Mouse (Mus musculus) lung, adult 2 months (tissue): Measurements from ENCODE around the gene Cacna2d3. TPM values are rescaled to one million over a fixed set of nuclear protein-coding genes. Genes with fewer than 3 reads are reported as not detected.

Source experiments
- DNase-seq: peaks from one replicate; pipeline ENCODE4 v3.0.0; 2022
- H3K4me1 ChIP-seq: fragments of 200-500 bp; 2 replicates; pipeline ENCODE4 v1.6.1; 2011; ENCODE audit warnings: low read length; ENCODE audit not compliant: control insufficient read depth, insufficient read depth
- H3K4me3 ChIP-seq: fragments of 200-500 bp; replicated peaks from 2 replicates; pipeline ENCODE3; 2011; ENCODE audit warnings: low read depth, mild to moderate bottlenecking, control low read depth, low read length; ENCODE audit errors: extremely low read depth
- CTCF ChIP-seq: fragments of 200-500 bp; IDR thresholded peaks from 2 replicates; pipeline ENCODE4 v1.5.1; 2011; ENCODE audit warnings: mild to moderate bottlenecking, low read length, control low read depth; ENCODE audit not compliant: insufficient read depth
- POLR2A ChIP-seq: fragments of 200-500 bp; IDR thresholded peaks from 2 replicates; pipeline ENCODE4 v1.6.1; 2011; ENCODE audit warnings: low read depth, mild to moderate bottlenecking, control low read depth, low read length, borderline replicate concordance; ENCODE audit errors: extremely low read depth
- WGBS: fragments of 180-500 bp; shearing (Covaris S2); methylation state at CpG from one replicate; pipeline ENCODE4 v1.1.7; 2018; 5-methylcytosine and 5-hydroxymethylcytosine counted together
- polyA plus RNA-seq: library from polyadenylated mRNA; depleted of rRNA; stranded (reverse); fragments of >200 nt; gene quantifications from 2 replicates; pipeline ENCODE4 v1.2.3, GENCODE M21; 2012

Cacna2d3 gene
- polyA plus RNA-seq, 1 experiment, result 0.38 TPM

DNA sequence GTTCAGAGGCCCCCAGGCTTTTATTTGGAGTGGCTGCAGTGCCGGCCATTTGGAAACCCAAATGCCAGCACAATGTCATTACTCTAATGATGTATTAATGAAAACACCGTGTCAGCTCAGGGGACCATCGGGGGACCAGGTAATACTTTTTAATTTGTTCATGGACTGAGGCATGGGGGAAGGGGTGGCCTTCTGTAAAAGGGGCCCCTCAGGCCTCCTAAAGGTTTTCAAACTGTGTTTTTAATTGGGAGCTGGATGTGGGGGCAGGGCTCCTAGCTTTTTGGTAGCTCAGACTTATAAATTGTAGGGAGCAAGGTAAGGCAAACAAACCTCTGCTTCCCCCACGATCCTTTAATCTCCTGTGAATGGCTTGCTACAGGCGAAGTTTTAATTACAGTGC lies 749.0 kb downstream of the Cacna2d3 start:
- Histone ChIP-seq H3K4me3 (no peak overlapping the region), H3K4me1 (no peaks in the 10 kb centered on the region)
- 61% methylated on average over 5 of the region's 5 CpGs for WGBS
- TF ChIP-seq POLR2A (no peak), CTCF (no peak)
- no peak for DNase-seq

DNA sequence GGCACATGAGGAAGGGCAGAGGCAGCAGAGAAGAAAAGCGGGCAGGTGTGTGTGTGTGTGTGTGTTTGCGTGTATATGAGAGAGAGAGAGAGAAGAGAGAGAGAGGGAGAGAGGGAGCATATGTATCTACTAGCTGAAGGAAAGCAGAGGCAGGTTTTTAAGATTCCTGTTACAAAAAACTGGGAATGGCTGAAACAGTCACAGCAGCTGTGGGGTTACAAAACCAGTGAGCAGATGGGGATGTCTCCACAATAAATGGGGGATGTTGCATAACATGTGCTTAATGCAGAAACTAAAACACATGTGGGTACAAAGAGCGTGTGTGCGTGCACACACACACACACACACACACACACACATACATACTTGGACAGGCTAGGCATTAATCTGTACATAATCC lies 752.4 kb downstream of the Cacna2d3 start:
- no peak for DNase-seq
- 84% methylated on average over 4 of the region's 4 CpGs for WGBS
- TF ChIP-seq CTCF (no peak), POLR2A (no peak)
- H3K4me3 ChIP-seq, result no peak overlapping the region
- no peaks in the 10 kb centered on the region for H3K4me1 ChIP-seq

DNA sequence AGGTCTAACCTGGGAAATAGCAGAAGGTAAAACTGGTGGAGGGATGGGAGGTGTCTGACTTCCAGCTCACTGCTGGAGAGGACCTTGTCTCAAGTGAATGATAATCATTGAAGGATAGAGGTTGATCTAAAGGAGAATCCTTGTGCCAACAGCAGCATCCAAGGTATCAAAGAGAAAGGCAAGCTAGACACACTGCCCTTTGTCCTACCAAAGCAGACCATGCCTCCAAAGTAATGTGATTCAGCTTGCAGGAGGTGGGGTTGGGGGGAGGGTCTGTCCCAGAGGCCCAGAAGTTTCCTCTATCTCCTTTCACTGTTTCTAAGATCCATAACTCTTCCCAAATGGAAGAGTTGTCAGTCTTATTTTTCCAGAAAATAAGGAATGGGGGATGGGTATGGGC lies 754.8 kb downstream of the Cacna2d3 start:
- Histone ChIP-seq H3K4me1 (no peaks in the 10 kb centered on the region), H3K4me3 (no peak overlapping the region)
- no peak for DNase-seq
- TF ChIP-seq CTCF (no peak), POLR2A (no peak)

DNA sequence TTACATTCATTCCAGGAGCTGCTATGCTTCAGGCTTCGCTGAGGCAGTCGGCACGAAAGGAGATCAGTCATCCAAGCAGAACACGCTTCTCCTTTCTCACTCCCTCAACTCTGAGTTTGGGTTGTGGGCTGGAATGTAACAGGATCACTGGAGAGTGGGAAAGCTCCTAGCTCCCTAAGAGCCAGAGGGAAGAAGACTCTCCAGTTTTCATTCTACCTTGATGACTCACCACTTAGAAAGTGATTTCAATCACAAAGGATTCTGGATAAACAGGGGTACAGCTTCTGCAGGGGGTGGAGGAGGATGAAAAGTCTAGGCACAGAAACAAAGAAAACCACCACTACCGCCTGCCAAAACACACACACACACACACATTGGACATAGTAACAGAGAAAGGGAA lies 760.3 kb downstream of the Cacna2d3 start:
- Histone ChIP-seq H3K4me3 (no peak overlapping the region), H3K4me1 (no peaks in the 10 kb centered on the region)
- no peak for DNase-seq
- WGBS, result 77% methylated on average over 5 of the region's 5 CpGs
- TF ChIP-seq POLR2A (no peak), CTCF (no peak)

DNA sequence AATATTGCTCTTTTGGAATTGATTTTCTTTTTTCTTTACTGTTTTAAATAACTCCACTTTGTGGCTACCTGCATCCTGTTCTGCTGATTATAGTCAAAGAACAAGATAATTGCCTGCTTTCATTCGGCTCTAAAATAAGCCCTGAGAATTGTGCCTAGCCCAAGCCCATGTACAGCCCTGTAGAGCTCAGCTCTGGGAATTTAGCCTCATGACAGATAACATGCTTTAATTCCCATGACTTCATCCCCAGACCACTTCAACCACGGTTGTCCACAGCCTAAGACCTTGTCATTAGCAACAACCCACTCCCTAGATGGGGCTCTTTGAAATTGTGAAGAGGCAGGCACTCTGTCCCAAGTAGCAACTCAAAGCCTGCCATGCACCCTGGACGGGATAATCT lies 762.6 kb downstream of the Cacna2d3 start:
- no peak overlapping the region for H3K4me3 ChIP-seq
- no peak for DNase-seq
- TF ChIP-seq POLR2A, result no peak
- no peak for TF ChIP-seq CTCF
- 45% methylated on average over 3 of the region's 3 CpGs for WGBS
- no peaks in the 10 kb centered on the region for H3K4me1 ChIP-seq

DNA sequence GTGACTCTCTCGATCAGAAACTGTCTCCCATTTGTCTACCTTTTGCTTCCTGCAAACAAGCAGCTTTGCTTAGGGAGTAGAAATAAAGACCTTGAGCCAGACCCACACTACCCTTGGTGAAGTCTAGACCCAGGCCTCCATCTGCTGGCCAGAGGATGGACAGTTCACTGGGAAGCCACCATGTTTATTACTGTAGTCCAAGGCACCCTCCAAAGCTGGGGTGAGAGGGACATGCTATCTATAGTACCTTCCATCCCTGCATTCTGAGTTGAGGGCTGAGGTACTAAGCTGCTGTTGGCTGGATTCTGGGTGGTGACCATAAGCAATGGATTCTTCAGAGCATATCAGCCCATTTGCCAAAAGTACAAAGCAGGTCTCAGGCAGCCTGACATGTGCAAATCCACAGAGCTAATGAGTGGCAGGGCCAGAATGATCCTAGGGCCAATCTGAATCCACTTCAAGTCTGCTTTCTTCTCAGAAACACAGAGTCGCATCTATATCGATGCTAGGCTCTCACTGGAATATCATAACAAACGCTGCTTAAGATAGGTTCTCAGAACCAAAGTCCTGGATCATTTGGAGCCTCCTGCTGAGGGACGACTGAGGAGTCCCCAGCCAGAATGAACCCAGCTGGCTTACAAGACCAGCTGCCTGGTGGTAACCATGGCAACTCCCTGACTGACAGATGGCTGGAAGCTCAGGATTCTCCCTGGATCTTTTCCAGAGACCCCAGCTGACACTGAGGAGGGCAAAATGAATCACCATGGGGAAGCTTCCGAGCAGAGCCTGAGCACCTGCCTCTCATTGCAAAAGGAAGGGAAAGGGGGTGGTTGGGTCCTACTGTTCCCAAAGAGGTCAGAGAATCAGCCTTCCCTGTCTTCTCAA lies 763.3 kb downstream of the Cacna2d3 start:
- no peak for TF ChIP-seq CTCF
- TF ChIP-seq POLR2A, result no peak
- H3K4me3 ChIP-seq, result no peak overlapping the region
- 26% methylated on average over 6 of the region's 6 CpGs for WGBS

DNA sequence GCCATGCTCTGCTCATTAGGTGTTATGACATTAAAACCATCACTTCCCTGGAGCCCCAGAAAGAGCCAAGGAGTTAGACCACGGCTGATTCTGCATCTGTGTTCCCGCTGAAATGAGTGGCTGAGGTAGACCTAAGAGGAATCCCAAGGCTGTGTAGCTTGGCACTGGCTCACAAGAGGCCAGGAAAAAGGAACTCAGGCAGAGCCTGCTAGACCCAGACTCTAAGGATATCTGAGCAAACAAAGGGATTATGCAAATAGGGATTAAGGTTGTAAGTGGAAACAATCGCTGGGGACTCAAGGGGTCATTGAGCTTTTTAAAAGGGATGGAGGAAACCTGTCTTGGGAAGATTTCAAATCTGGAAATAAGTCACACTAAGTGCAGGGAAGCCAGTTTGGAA lies 766.5 kb downstream of the Cacna2d3 start:
- 26% methylated on average over 3 of the region's 3 CpGs for WGBS
- Histone ChIP-seq H3K4me3 (no peak overlapping the region), H3K4me1 (no peaks in the 10 kb centered on the region)
- TF ChIP-seq CTCF, result no peak
- TF ChIP-seq POLR2A, result no peak
- DNase-seq, result no peak

More for the DNA sequence above, 763.3 kb downstream of the Cacna2d3 start:
- H3K4me1 ChIP-seq, result no peaks in the 10 kb centered on the region
- no peak for DNase-seq

DNA sequence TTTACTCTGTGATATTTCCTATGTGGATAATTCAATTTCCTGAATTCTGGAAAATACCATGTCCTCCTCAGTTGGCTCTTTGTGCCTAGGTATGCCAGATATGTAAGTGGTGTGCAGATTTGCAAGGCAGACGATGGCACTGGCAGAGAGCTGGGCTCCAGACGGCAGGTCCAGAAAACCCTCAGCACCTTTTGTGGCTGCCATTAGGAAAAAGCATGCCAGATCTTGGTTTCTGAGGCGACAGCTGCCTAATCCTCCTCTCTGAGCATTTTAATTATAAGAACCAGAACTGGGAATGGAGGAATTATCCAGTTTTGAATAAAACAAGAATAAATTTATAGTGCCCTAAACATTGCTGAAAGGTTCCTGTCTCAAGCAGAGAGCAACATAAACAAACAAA lies 767.1 kb downstream of the Cacna2d3 start:
- no peak for DNase-seq
- no peak for TF ChIP-seq POLR2A
- no peak for TF ChIP-seq CTCF
- WGBS, result 45% methylated on average over 3 of the region's 3 CpGs
- no peaks in the 10 kb centered on the region for H3K4me1 ChIP-seq
- H3K4me3 ChIP-seq, result no peak overlapping the region

DNA sequence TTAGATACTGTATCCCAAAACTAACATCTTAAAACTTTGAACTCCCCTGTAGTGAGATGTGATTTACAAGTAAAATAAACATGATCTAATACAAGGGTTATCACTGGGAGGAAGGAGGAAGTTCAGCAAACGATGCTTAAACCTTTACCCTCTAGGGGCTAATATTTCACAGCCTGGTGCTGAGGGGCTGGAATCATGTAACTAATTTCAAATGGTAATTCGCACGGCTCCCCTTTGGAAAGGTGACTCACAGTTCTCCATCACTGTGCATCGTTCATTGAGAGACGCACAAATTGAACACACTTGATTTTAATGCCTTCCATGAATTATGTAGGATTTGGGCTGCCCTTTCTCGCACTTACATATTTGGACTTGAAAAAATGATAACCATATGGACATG lies 767.6 kb downstream of the Cacna2d3 start:
- Histone ChIP-seq H3K4me1 (no peaks in the 10 kb centered on the region), H3K4me3 (no peak overlapping the region)
- no peak for DNase-seq
- TF ChIP-seq CTCF, result no peak
- TF ChIP-seq POLR2A, result no peak
- WGBS, result 51% methylated on average over 6 of the region's 6 CpGs

DNA sequence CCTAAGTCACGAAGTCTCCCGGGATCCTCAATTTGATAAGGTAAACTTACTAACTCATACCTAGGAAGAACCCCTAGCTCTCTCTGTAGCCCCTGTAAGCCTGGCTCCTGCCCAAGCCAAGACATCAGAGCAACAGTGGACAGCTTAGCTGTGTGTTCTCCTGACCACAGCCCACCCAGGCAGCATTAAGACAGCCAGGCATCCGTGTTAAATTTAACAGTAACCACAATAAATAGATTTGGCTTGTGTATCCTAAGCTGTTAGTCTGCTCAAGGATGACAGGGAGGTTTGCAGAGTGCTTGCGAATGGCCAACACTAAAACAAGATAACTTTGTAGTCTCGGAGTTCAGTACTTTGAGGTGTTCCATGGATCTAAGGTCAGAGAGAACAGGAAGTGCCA lies 768.3 kb downstream of the Cacna2d3 start:
- TF ChIP-seq POLR2A, result no peak
- DNase-seq, result no peak
- Histone ChIP-seq H3K4me3 (no peak overlapping the region), H3K4me1 (no peaks in the 10 kb centered on the region)
- 29% methylated on average over 5 of the region's 5 CpGs for WGBS

DNA sequence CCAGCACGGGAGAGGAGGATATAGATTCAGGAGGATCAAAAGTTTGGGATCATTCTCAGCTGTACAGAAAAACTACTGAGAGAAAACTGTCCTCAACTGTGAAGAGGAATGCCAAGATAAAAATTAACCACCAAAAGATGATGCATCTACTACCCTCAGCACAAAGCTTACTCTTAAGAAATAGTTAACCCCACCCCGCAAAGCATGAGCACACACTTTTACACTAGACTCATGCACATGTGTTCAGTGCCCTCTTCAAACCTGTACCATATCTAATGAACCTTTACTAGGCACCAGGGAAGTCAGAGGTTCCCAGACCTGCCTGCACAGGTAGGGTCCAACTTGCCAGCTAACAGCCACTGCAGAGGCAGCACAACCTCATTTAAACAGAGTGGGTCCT lies 771.2 kb downstream of the Cacna2d3 start:
- whole genome bisulfite sequencing, result 79% methylated on average over 2 of the region's 2 CpGs
- TF ChIP-seq CTCF (no peak), POLR2A (no peak)
- no peak for DNase-seq
- no peak overlapping the region for H3K4me3 ChIP-seq
- no peaks in the 10 kb centered on the region for H3K4me1 ChIP-seq
